ENCODE assay signal across 17 mouse cellular contexts in genomic region chr19:16411302-16411701, GRCm38 (mm10).
"Had no signal": no experiment of that assay in that cellular context is flagged by ENCODE, and none has a peak within 500 bp of the region (broad histone marks: within the 10 kb centered on the region; RNA-seq: fewer than 3 reads in every experiment).

No protein-coding gene starts in this region.

- H3K27me3 ChIP-seq: limb, embryonic 12.5 days; limb, embryonic 15.5 days had no signal

- ATAC-seq: inflammation-experienced regulatory T-cells, adult 6 months; intestine, embryonic 16.5 days; liver, postnatal 0 days had no signal

- H3K4me1 ChIP-seq: limb, embryonic 12.5 days; limb, embryonic 15.5 days; midbrain, embryonic 10.5 days had no signal

- H3K9me3 ChIP-seq: limb, embryonic 12.5 days; limb, embryonic 15.5 days; megakaryocyte, embryonic 14.5 days; midbrain, embryonic 10.5 days had no signal

- DNase-seq: kidney, adult 18-20 months; kidney, adult 9 months; kidney, postnatal 14 days; kidney, postnatal 4 days; left cerebral cortex, postnatal 4 days; liver, postnatal 0 days; midbrain, embryonic 14.5 days; thymus, adult 2 months; thymus, postnatal 14 days had no signal

- H3K36me3 ChIP-seq: limb, embryonic 12.5 days; limb, embryonic 15.5 days; midbrain, embryonic 10.5 days had no signal

- H3K4me2 ChIP-seq: limb, embryonic 12.5 days; limb, embryonic 15.5 days; liver, embryonic 11.5 days had no signal

- H3K27ac ChIP-seq: limb, embryonic 12.5 days; limb, embryonic 15.5 days; liver, embryonic 14.5 days; midbrain, embryonic 10.5 days had no signal

- H3K9ac ChIP-seq: limb, embryonic 12.5 days; limb, embryonic 15.5 days; liver, embryonic 14.5 days; liver, postnatal 0 days had no signal

- H3K4me3 ChIP-seq: limb, embryonic 12.5 days; limb, embryonic 15.5 days; megakaryocyte, embryonic 14.5 days; midbrain, embryonic 10.5 days had no signal
